ENCODE assay signal across 8 mouse cellular contexts in the genomic region with DNA sequence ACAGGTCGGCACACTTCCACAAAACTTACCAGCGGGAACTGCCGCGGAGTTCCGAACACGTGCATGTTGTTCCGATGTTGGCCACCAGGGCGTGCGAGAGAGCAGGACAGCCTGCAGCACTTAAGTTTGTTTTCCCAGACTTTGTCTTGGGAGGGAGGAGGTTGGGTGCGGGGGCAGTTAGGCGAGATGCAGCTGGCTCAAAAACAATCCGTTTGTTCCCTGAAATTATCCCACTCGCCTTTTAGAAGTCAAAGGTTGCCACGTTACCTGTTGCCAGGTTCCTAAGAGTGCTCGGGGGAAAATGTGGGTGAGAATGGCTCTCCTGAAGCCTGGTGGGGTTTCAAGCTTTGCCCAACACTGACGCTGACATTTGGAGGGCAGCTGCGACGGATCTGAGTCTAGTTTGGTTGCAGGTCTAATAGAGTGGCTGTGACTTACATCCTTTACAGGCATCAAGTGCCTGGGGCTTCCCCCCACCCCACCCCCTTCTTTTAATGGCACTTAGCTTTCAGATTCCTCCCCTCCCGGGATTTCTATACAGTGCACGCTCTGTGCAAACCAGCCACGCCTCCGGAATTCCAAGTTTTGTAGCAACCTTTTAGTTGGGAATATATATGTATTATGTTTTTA.
DNase-seq lines count a peak whose midpoint lies in the region; ATAC-seq and TF ChIP-seq lines count a peak whose summit lies in the region.

No protein-coding gene starts in this region.

- H3K4me3 ChIP-seq in G1E (ENCODE audit: low read depth, low read length) = no peak overlapping the region
- peak overlapping the region; percentile 27 for H3K4me3 ChIP-seq in hindbrain, embryonic 11.5 days (ENCODE audit: low read depth, low read length)
- H3K4me3 ChIP-seq in lung, postnatal 0 days (ENCODE audit: low read depth, low read length) = peak overlapping the region; percentile 40

- H3K27ac ChIP-seq in hindbrain, embryonic 11.5 days (ENCODE audit: low read depth, low read length) = peak overlapping the region; percentile 55
- peak overlapping the region; percentile 74 for H3K27ac ChIP-seq in lung, postnatal 0 days (ENCODE audit: low read length)

- no peaks in the 10 kb centered on the region for H3K36me3 ChIP-seq in G1E (replicated peaks)
- H3K36me3 ChIP-seq in hindbrain, embryonic 11.5 days (ENCODE audit: control insufficient read depth, insufficient read depth, low read length) = no peaks in the 10 kb centered on the region
- H3K36me3 ChIP-seq in lung, postnatal 0 days (ENCODE audit: insufficient read depth, low read length) = no peaks in the 10 kb centered on the region

- ATAC-seq in G1E (ENCODE audit: extremely low read depth, insufficient number of reproducible peaks, low FRiP score, poor library complexity, severe bottlenecking) = no peak
- peak; percentile 66 for ATAC-seq in frontal cortex, adult (ENCODE audit: low TSS enrichment)
- ATAC-seq in hindbrain, embryonic 11.5 days (ENCODE audit: low FRiP score) = peak; percentile 80
- ATAC-seq in lung, postnatal 0 days = peak; percentile 65

- no peak for DNase-seq in G1E (ENCODE audit: low spot score)
- peak; percentile 74 for DNase-seq in cerebellum, adult 8-10 months
- DNase-seq in hindbrain, embryonic 11.5 days (ENCODE audit: low spot score) = peak; percentile 96
- DNase-seq in layer of hippocampus, adult 9-11 months = peak; percentile 67
- peak; percentile 94 for DNase-seq in lung, postnatal 0 days (ENCODE audit: low spot score)
- DNase-seq in ovary, postnatal 10 days (ENCODE audit: low spot score) = peak; percentile 91
- DNase-seq in thymus, postnatal 0 days (ENCODE audit: low spot score) = peak; percentile 70

- H3K4me2 ChIP-seq in hindbrain, embryonic 11.5 days (replicated peaks; ENCODE audit: low read depth, low read length) = peak overlapping the region; percentile 53
- peak overlapping the region; percentile 67 for H3K4me2 ChIP-seq in lung, postnatal 0 days (replicated peaks; ENCODE audit: low read depth, low read length)

- WGBS in hindbrain, embryonic 11.5 days = under 1% methylated on average over 22 of the region's 22 CpGs
- WGBS in lung, postnatal 0 days = 2% methylated on average over 22 of the region's 22 CpGs

- TF ChIP-seq EP300 in lung, postnatal 0 days (IDR thresholded peaks at IDR 0.05) = no peak

- H3K9me3 ChIP-seq in G1E (replicated peaks) = peaks cover 48% of the 10 kb centered on the region
- no peaks in the 10 kb centered on the region for H3K9me3 ChIP-seq in hindbrain, embryonic 11.5 days (ENCODE audit: control insufficient read depth, low read length)
- no peaks in the 10 kb centered on the region for H3K9me3 ChIP-seq in lung, postnatal 0 days (ENCODE audit: low read length)

- peak overlapping the region; percentile 16 for H3K9ac ChIP-seq in hindbrain, embryonic 11.5 days (ENCODE audit: low read depth, low read length)
- 0 out of 2 replicates have a peak overlapping the region, but pooled peaks have one; percentile 26 for H3K9ac ChIP-seq in lung, postnatal 0 days (replicated peaks; ENCODE audit: low read depth)

- 0 out of 2 replicates have a peak, but pooled peaks have one; percentile 19 for TF ChIP-seq CTCF in G1E (IDR thresholded peaks at IDR 0.05; ENCODE audit: low read depth, low read length)
- peak; percentile 99 for TF ChIP-seq CTCF in lung, postnatal 0 days (IDR thresholded peaks at IDR 0.05)

- no peaks in the 10 kb centered on the region for H3K27me3 ChIP-seq in G1E (ENCODE audit: insufficient read depth, low read length)
- peaks cover 4% of the 10 kb centered on the region; the same call in 1 of the 2 replicates for H3K27me3 ChIP-seq in hindbrain, embryonic 11.5 days (ENCODE audit: control insufficient read depth, insufficient read depth, low read length)
- H3K27me3 ChIP-seq in lung, postnatal 0 days (replicated peaks; ENCODE audit: insufficient read depth, low read length) = no peaks in the 10 kb centered on the region

- H3K4me1 ChIP-seq in G1E (ENCODE audit: insufficient read depth, low read depth, low read length) = no peaks in the 10 kb centered on the region
- 0 out of 2 replicates have a peak, but pooled peaks cover 2% of the 10 kb centered on the region for H3K4me1 ChIP-seq in hindbrain, embryonic 11.5 days (replicated peaks; ENCODE audit: control insufficient read depth, insufficient read depth, low read length)
- peaks cover 5% of the 10 kb centered on the region; the same call in 1 of the 2 replicates for H3K4me1 ChIP-seq in lung, postnatal 0 days (ENCODE audit: insufficient read depth, low read depth, low read length)
